Mouse (Mus musculus): ENCODE results near the gene Cldn24. TPM values are rescaled to one million over a fixed set of nuclear protein-coding genes. Genes with fewer than 3 reads are reported as not detected.

The Cldn24 gene
- total RNA-seq, 2 experiments from 2014 or later, result not detected

DNA sequence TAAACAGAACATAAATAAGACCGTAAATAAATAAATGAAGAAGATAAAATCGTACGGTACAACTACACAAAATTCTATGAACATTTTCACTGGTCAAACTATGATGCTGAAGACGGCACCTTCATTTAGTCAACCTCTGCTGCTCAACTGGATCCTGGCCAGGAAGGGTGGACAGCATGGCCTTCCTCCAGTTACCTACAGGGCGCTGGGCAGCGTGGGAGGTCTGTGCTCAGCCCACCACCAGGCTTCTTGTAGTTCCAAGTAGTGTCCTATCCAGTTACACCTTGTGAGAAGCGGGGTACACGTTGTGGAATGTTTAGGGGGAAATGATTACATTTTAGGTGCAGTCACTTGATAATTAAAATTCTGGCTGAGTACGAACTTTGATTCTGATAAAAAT, 5.0 kb downstream of the Cldn24 start:
- DNase-seq (ENCODE audit: low spot score in 2 of 2), result no peak

DNA sequence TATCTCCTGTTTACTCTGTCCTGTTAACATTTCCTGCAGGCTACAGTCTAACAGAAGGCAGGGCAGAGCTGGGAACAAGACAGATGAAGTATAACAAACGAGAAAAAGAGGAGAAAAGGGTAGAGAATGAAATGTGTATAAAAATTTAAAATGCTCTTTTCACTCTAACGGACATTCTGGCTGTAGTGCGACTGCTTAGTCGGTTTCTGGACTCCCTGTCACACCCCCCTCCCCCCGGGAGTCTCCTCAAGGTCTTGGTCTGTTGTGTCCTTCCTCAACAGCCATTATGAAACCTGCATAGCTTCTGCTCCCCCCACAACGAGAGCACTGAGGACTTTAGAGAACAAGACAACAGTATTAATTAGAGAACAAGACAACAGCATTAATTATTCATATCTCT, 10.7 kb downstream of the Cldn24 start:
- DNase-seq (ENCODE audit: low spot score in 2 of 2), result no peak

DNA sequence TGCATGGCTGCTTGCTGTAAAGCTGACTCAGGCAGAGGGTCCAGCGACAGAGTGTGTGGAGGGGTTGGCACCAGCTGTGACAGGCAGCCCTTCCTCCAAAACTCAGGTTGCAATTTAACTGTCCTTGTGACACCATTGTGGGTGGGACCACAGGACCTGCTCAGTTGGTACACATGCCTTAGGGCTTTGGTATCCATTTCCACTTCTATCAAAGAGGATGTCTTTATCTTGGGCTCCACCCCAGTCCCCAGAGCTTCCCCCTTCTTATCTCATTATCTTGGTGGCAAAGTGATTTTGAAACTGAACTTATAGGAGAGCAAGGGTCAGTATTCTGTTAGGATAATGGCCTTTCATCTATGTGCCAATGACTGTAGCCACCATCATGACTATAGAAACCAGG, 12.0 kb downstream of the Cldn24 start:
- no peak for DNase-seq (ENCODE audit: low spot score in 2 of 2)

DNA sequence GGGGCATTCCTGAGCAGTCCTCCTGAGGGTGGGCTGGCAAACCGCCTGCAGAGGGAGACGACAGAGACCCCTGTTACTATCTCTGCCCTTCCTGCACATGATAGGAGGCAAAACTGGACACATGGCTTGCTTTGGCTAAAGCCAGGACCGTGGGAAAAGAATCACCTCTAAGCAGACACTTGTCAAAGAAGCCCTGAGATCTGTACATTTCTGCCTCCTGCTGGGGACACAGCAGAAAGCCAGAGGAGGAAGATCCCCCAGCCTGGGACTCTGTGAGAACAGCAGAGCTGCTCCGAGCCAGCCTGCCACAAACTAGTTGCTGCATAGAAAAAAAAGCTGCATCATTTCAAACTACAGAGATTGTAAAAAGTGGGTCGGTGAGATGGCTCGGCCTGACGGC, 21.1 kb downstream of the Cldn24 start:
- DNase-seq (ENCODE audit: low spot score in 2 of 2), result no peak

DNA sequence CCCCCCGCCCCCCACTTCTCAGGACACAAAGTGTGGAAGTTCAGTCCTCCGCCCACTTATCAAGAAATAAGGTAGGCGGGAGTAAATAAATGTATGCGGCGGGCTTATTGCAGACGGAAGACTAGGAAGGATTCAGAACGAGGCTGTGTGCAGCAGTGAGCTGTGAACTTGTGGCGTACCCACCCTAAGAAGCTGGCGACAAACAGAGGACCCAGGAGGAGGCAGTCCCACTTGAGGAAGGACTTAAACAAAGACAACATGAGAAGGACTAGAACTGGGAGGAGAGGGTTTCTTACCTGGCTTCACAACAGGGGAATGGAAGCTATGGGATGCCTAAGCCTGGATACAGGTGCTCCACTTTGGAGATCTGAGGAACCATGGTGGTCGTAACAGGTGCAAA, 21.7 kb downstream of the Cldn24 start:
- DNase-seq (ENCODE audit: low spot score in 2 of 2), result no peak

DNA sequence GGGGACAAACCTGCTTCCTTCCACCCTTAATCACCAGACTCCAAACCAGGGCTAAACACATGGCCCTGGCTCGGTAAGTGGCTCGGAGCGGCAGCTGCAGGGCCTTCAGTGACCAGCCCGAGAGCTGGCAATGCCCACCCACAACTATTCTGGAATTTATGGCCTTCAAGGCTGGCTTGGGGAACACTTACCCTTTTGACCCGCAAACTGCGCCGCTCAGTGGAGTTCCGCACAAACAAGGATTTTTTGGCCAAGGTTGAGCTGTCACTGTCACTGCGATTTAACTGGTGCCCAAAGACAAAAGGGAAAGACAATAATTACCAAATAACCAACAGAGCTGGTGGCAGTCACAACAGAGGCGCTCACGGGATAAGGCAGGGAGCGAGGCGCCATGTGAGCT, 24.0 kb downstream of the Cldn24 start:
- no peak for DNase-seq (ENCODE audit: low spot score in 2 of 2)

DNA sequence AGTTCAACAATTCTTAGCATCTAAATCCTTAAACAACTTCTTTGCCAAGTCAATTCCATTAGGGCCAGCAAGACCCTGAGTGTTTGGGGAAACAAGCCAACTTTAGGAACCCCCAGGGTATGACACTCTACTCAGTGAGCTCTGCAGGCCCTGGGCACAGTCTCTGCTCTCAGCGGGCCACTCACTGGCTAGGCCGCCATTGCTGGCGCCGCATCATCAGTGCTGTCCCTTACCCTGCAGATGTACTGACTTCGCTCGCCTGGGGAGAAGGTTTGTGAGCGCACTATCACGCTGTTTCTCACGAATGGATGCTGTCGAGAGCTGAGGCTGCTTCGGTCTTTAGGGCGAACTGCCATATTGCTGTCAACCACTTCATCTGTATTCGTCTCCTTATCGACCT, 25.2 kb downstream of the Cldn24 start:
- DNase-seq (ENCODE audit: low spot score in 2 of 2), result no peak

DNA sequence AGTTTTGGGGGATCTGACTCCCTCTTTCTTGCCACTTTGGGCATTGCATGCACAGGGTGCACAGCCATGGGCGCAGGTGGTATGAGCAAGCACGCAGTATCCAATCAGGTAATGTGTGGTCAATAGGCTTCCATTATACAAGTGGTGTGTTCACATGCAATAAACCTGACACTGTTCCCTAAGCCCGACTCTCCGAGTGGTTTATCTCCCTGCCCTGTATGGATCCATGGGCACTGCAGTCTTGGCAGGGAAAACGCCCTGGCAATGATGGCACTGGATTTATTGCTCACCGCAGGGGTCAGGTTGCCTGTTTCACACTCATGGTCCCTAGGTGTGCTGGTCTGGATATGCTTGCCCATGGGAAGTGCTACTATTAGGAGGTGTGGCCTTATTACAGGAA, 26.0 kb downstream of the Cldn24 start:
- DNase-seq (ENCODE audit: low spot score in 2 of 2), result no peak

DNA sequence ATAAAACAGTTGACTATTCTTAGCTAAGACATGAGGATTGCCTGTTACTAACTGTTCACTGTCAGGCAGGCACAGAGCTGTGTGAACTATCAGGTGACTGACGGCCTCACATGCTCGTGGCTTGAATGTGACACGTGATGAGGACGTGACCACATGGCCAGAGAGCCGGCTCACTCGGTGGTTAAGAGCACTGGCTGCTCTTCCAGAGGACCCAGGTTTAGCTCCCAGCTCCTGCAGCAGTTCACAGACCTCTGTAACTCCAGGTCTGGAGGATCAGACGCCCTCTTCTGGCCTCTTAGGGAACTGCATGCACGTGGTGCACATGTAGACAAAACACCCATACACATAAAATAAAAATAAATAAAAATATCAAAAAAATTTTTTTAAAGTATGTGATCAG, 27.9 kb downstream of the Cldn24 start:
- no peak for DNase-seq (ENCODE audit: low spot score in 2 of 2)

DNA sequence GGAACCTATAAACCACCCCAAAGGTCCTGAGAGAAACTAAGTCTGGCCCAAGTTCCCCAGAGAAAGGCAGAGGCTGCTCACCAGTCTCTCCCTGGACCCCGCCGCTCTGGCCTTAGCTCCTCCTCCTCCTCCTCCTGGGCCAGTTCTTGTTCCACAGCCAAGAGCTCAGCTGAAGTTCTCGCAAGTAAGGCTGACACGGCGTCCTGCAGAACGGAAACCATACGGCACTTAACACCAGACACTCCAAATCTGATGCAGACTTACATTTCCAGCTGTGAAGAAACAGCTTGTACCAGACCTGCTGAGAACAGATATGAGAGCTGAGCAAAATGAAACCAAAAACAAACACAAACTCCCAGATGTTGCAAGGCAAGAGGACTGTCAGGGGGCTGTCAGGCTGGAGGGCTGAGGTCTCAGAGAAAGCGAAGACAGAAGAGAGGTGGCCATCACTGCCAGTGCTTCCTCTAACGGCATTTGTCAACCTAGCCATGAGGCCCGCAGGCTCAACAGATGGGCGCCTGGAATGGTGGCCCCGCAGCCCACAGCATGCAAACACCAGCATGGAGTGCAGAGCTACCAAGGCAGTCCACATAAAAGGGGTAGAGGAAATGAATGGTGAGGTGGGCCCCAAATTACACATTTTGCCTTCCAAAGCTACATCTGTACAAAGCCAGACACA, 30.0 kb downstream of the Cldn24 start:
- peak in 1 of 2 experiments; percentile 71 for DNase-seq (ENCODE audit: low spot score in 2 of 2)

DNA sequence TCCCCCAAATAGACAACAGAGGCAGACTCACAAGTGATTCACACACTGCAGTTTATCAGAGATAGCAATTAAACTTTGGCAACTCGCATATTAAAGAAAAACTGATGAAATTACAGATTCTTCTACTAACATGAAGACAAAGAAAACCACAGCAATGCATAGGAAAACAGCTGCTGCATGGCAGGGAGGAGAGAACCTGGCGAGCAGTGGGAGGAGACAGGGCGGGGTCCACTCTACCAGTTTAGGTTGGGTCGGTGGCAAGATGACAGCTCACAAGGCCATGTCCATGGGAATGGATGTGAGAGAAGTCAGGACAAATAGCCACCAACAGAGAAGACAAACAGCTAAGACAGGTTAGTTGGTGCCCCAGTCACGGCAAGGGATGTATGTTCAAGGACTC, 30.8 kb downstream of the Cldn24 start:
- DNase-seq (ENCODE audit: low spot score in 2 of 2), result no peak

DNA sequence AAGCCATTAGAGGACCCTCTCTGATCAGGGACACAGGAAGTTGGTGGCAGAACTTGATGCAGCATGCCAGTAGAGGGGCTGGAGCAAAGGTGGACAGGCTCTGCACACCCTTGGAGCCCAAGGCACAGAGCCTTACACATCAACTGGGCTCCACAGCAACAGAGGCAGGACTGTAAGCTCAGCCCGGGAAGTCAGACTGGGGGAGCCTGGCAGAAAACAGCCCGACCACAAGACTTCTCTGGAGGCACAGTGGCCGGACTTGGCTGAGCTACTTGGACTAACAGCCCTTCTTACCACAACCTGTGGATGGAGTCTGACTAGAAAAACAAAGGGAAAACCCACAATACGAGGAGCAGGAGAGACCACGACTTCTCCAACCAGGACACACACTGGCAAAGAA, 31.4 kb downstream of the Cldn24 start:
- DNase-seq (ENCODE audit: low spot score in 2 of 2), result no peak

DNA sequence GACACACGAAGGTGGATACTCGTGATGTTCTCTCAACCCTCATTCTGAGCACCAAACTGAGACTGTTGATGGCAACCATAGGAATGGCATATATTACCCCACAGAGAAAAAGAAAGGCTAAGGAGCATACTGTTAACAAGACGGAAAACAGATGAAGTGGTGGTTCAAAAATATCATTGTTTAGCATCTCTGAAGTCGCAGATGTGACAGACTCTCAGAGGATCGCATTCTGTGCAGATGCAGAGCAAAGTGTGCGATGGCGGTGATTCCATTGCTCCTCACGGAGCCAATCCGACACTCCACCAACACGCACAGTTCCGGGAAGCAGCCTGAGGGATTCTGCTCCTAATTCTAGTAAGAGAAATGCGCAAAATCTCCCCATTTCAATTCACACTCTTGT, 37.3 kb downstream of the Cldn24 start:
- no peak for DNase-seq (ENCODE audit: low spot score in 2 of 2)

DNA sequence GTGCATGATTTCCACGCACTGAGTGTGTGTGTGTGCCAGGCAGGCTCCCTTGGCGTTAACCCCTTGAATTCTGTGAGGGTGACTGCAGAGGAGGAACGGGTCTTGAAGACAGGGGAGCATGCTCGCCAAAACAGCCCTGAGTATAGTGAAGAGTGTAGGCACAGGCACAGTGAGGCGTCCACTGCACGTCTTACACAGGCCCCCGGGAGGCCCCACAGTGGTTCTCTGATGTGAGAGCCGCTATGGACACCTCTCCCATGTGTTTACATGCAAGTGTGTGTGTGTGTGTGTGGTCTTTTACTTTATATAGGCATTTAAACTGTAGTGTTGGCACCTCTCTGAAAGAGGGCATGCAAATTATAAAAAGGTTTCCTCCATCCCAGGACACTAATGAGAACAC, 44.6 kb downstream of the Cldn24 start:
- no peak for DNase-seq (ENCODE audit: low spot score in 2 of 2)

DNA sequence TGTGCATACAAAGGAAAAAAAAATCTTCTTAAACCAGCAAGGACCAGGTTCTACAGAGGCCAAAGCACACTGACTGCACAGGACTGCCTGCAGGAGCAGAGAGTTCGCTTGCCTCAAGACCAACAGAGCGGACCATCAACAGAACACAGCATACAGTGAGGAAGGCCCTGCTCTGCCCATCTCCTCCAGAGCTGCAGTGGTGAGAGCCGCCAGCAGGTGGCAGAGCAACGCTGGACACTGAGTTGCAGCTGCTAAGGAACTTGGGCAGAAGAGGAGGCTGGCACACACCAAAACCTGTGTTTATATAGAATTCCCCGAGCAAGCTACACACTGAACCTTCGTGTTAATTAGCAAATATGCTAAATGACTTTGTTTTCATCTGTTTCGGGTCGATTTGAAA, 45.1 kb downstream of the Cldn24 start:
- DNase-seq (ENCODE audit: low spot score in 2 of 2), result peak; percentile 75 to 80

Other genes with a start within 250 kb of the Cldn24 start
- 10 to 100 TPM; 32.3 to 36.0 TPM for gene Ing2, start 146.6 kb upstream of the Cldn24 start, total RNA-seq (2021)
- 1 to 10 TPM; 6.5 to 8.9 TPM for gene Cdkn2aip, start 108.2 kb upstream of the Cldn24 start, total RNA-seq (2021)
- gene Cldn22, start 2.3 kb downstream of the Cldn24 start, total RNA-seq (2021), result under 1 TPM; 0.27 to 0.29 TPM
- 10 to 100 TPM; 19.5 to 20.2 TPM for gene Wwc2, start 168.8 kb downstream of the Cldn24 start, total RNA-seq (2021)